Mouse (Mus musculus): ENCODE results near the gene Tpbgl. TPM values are rescaled to one million over a fixed set of nuclear protein-coding genes. Genes with fewer than 3 reads are reported as not detected.

Gene Tpbgl
- polyA plus RNA-seq, 1 experiment from 2014 or later = 2.4 TPM

DNA sequence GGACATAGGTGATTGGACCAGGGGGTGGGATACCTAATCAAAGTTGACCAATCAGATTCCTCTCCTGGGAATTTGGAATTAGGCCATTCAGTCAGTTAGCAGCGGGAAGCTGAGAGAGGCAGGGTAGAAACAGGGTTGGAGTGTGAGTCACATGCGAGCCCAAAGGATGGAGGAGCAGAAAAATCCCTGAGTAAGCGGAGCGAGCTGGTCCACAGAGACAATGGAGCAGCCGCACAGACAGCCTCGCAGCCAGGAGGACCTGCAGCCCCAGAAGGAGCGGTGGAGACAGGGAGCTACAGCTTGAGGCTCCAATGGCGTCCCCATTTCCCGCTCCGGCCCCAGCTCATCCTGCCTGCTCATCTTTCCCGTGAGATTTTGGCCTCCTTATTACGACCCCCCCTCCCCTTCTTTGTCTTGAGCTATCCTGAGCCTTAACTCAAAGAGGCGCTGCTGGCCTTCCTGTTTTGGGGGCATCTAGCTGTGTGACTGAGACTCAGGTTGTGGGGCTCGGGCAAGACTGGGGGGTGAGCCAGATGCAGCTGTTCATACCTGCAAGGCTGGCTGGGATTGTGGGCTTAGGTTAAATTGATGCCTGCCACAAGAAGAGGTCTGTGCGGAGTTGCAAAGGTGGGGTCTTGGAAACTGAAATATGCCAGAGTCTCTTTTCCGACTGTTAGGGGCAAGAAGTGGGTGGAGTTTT is 47.3 kb downstream of the Tpbgl start:
- peaks cover 28% of the 10 kb centered on the region for H3K36me3 ChIP-seq (ENCODE audit: inconsistent target)
- H3K27ac ChIP-seq = no peak overlapping the region
- WGBS (ENCODE audit: missing documents) = 67% methylated on average over 14 of the region's 16 CpGs
- no peak overlapping the region for H3K4me3 ChIP-seq (ENCODE audit: inconsistent target)
- H3K79me2 ChIP-seq (ENCODE audit: inconsistent target) = peaks cover 79% of the 10 kb centered on the region

DNA sequence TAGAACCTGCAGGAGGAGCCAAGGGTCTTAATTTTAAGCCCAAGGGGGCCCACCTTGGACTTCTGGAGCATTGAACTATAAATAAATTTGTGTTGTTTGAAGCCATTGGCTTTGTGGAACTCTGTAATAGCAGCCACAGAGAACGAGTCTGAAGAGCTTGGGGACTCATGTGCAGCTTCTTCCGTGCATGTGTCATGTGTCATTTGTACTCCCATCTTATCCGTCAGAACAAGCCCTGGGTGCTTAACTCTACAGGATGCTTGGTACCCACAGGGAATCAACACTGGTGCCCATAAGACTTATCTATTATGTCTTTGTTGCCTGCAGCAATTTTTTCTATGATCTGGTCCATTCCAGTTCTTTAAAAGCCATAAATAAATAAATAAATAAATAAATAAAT is 48.7 kb downstream of the Tpbgl start:
- Histone ChIP-seq H3K79me2 (ENCODE audit: inconsistent target) (peaks cover 88% of the 10 kb centered on the region), H3K27ac (no peak overlapping the region), H3K4me3 (ENCODE audit: inconsistent target) (no peak overlapping the region), H3K36me3 (ENCODE audit: inconsistent target) (peaks cover 17% of the 10 kb centered on the region)
- WGBS (ENCODE audit: missing documents) = 90% methylated on average over 3 of the region's 3 CpGs

Other genes with a start within 250 kb of the Tpbgl start
- gene Gdpd5, start 245.7 kb downstream of the Tpbgl start, polyA plus RNA-seq (2018) = 5.5 to 14.8 TPM (median 13.9 TPM) in 3 replicates
- gene Klhl35, start 161.1 kb downstream of the Tpbgl start, polyA plus RNA-seq (2018) = 0.26 to 0.35 TPM in 2 of 3 replicates, not detected in the other
- 269 to 859 TPM (median 797 TPM) in 3 replicates for gene Rps3, start 143.4 kb downstream of the Tpbgl start, polyA plus RNA-seq (2018)
- gene Arrb1, start 91.6 kb downstream of the Tpbgl start, polyA plus RNA-seq (2018) = 65.3 to 97.8 TPM (median 73.5 TPM) in 3 replicates
- 9.7 to 16.8 TPM (median 10.0 TPM) in 3 replicates for gene Slco2b1, start 84.2 kb upstream of the Tpbgl start, polyA plus RNA-seq (2018)
- not detected in 3 replicates for gene Olfr520, start 103.2 kb upstream of the Tpbgl start, polyA plus RNA-seq (2018)
- not detected in 3 replicates for gene Olfr521, start 136.4 kb upstream of the Tpbgl start, polyA plus RNA-seq (2018)
- 0.55 to 1.1 TPM (median 0.79 TPM) in 3 replicates for gene Neu3, start 201.3 kb upstream of the Tpbgl start, polyA plus RNA-seq (2018)
- 0.11 to 0.12 TPM in 2 of 3 replicates, not detected in the other for gene Xrra1, start 232.0 kb upstream of the Tpbgl start, polyA plus RNA-seq (2018)
- gene Spcs2, start 236.4 kb upstream of the Tpbgl start, polyA plus RNA-seq (2018) = 165 to 201 TPM (median 180 TPM) in 3 replicates